Mouse (Mus musculus): ENCODE results near the gene Pla2g4d.

Gene Pla2g4d

DNA sequence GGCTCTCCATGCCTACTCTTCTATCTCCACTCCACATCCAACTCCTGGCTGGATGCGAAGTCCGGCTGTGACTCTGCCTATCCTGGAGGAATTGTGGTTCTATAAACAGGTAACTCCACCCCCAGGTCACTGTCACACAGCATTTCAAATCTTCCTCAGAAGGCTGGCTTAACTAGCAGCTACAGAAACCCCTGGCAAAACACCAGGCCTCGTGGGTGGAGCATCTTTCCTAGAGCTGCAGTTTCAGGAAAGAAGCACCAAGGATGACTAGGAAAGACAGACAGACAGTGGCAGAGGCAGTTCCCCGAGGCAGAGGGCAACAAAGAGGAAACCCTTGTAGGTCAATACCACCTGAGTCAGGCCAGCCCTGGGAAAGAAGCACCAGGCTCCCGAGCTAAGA, at the start of gene Pla2g4d:
Pla2g4d (minus strand) TSS at position 203 of the 400 bp plus-strand sequence.
- in situ Hi-C loops (cut with MboI; ENCODE audit: low pct_unique_long_range_greater_than_20kb in 1 of 2, low sequenced_read_pairs in 2 of 2, unreplicated experiment in 1 of 2): no loop called here

DNA sequence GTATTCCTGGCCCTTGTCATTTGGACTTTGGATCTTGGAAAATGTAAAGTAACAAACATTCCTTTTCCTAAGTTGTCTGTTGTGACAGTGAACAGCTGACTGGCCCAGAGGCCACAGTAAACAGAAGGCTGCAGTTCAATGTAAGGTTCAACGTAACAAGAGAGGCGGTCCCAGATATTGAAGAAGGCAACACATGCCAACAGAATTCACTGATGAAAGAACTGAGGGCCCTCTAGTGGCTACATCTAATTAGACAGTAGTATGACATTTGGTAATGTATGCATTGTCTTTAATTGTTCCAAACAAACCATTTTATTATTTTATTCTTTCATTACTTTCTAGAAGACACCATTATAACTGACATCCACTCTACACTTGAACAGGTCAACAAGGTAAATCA, 48.9 kb upstream of the Pla2g4d start:
- in situ Hi-C loops (cut with MboI; ENCODE audit: low pct_unique_long_range_greater_than_20kb in 1 of 2, low sequenced_read_pairs in 2 of 2, unreplicated experiment in 1 of 2): no loop called here

DNA sequence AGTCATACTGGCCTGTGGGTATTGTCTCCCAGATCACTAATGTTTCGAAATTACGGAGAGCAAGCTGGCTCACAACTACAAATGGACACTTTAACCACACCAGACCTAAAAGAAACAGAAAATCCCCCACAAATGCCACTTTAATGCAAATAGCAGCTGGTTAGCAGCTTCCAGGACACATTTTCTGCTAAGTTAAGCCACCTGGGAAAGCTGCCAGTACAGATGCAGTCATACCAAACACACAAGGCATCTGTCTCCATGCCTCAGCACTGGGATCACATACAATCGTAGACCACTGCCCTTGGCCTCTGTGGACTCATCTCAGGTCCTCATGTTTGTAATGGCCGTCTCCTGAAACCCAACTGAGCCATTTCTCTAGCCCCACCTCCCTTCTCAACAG, 42.6 kb upstream of the Pla2g4d start:
- in situ Hi-C loops (cut with MboI; ENCODE audit: low pct_unique_long_range_greater_than_20kb in 1 of 2, low sequenced_read_pairs in 2 of 2, unreplicated experiment in 1 of 2): no loop called here

GRCm38 (mm10) chr2:120315077-120315476, 26.1 kb upstream of the Pla2g4d start:
- in situ Hi-C loops (cut with MboI; ENCODE audit: low pct_unique_long_range_greater_than_20kb in 1 of 2, low sequenced_read_pairs in 2 of 2, unreplicated experiment in 1 of 2): no loop called here

GRCm38 (mm10) chr2:120314487-120314886, 25.5 kb upstream of the Pla2g4d start:
- in situ Hi-C loops (cut with MboI; ENCODE audit: low pct_unique_long_range_greater_than_20kb in 1 of 2, low sequenced_read_pairs in 2 of 2, unreplicated experiment in 1 of 2): no loop called here

DNA sequence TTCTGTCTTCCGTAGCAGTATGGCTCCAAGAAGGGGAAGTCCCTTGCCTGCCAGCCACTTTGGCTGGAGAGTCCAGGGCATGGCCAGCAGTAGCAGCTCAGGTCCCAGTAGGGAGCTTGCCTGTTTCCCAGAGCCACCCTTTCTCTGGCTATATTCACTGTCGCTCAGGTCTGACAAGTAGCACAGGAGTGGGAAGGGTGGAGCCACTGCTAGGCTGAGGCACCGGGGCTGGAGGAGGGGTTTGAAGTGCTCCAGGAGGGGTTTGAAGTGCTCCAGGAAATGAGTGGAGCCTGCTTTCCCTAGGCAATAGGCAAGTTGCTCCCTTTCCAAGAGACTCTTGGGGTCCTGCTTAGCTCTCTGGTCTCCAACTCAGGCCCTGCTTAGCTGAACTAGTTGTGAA, 25.0 kb upstream of the Pla2g4d start, which contains the start of gene Pla2g4f:
Pla2g4f (minus strand) TSS at position 190 of the 400 bp plus-strand sequence.
- in situ Hi-C loops (cut with MboI; ENCODE audit: low pct_unique_long_range_greater_than_20kb in 1 of 2, low sequenced_read_pairs in 2 of 2, unreplicated experiment in 1 of 2): no loop called here

- in situ Hi-C loops (cut with MboI; ENCODE audit: low pct_unique_long_range_greater_than_20kb in 1 of 2, low sequenced_read_pairs in 2 of 2, unreplicated experiment in 1 of 2): no loop called here
Observed at GRCm38 (mm10) chr2:120312276-120312825, 23.4 kb upstream of the Pla2g4d start.

GRCm38 (mm10) chr2:120304113-120304512, 15.1 kb upstream of the Pla2g4d start:
- in situ Hi-C loops (cut with MboI; ENCODE audit: low pct_unique_long_range_greater_than_20kb in 1 of 2, low sequenced_read_pairs in 2 of 2, unreplicated experiment in 1 of 2): no loop called here

DNA sequence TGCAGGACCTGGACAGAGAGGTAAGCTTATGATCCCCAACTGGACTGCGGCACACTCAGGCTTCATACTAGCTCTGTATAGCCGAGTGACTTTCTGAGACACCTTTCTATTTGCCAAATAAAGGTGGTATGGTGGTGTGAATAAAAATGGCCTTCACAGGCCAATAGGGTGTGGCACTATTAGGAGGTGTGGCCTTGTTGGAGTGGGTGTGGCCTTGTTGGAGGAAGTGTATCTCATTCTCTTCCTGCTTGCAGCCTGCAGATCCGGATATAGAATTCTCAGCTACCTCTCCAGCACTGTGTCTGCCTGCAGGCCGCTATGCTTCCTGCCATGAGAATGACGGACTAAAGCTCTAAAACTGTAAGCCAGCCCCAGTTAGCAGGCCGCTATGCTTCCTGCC, 12.1 kb upstream of the Pla2g4d start:
- in situ Hi-C loops (cut with MboI; ENCODE audit: low pct_unique_long_range_greater_than_20kb in 1 of 2, low sequenced_read_pairs in 2 of 2, unreplicated experiment in 1 of 2): no loop called here

- in situ Hi-C loops (cut with MboI; ENCODE audit: low pct_unique_long_range_greater_than_20kb in 1 of 2, low sequenced_read_pairs in 2 of 2, unreplicated experiment in 1 of 2): no loop called here
Observed at GRCm38 (mm10) chr2:120299866-120300265, 10.9 kb upstream of the Pla2g4d start.

DNA sequence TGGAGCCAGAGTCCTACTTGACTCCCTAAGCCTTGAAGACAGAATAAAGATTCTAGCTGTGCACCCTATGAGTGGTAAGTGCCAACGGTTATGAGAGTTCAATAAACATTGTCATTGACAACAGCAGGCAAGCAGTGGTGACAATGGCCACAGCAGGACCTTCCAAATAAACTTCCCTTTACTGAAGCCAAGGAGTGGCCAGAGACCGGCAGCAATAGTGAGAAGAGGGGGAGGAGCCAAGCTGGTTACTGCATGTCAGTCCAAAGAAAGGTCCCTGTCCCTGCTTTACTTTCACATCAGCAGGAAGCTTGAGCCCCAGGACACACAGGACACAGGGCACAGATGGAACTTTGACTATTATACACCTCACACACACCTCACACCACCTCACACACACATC, 7.2 kb upstream of the Pla2g4d start:
- in situ Hi-C loops (cut with MboI; ENCODE audit: low pct_unique_long_range_greater_than_20kb in 1 of 2, low sequenced_read_pairs in 2 of 2, unreplicated experiment in 1 of 2): no loop called here

GRCm38 (mm10) chr2:120291471-120292078, 2.6 kb upstream of the Pla2g4d start:
- in situ Hi-C loops (cut with MboI; ENCODE audit: low pct_unique_long_range_greater_than_20kb in 1 of 2, low sequenced_read_pairs in 2 of 2, unreplicated experiment in 1 of 2): no loop called here

GRCm38 (mm10) chr2:120288401-120288800, 596 bp downstream of the Pla2g4d start:
- in situ Hi-C loops (cut with MboI; ENCODE audit: low pct_unique_long_range_greater_than_20kb in 1 of 2, low sequenced_read_pairs in 2 of 2, unreplicated experiment in 1 of 2): no loop called here

DNA sequence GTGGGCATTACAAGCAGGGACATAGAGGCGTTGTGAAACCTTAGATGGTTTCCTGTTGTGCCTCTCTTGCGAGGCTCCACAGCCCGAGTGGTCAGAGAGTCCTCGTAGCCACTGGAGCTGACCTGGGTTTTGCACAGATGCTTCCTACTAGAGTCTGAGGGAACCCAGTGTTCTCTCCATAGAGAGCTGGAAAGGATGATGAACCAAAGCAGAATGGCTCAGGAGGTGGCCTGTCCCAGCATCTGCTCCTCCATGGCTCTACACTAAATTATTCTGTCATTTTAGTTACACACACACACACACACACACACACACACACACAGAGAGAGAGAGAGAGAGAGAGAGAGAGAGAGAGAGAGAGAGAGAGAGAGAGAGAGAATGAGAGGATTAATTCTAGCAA, 3.4 kb downstream of the Pla2g4d start:
- in situ Hi-C loops (cut with MboI; ENCODE audit: low pct_unique_long_range_greater_than_20kb in 1 of 2, low sequenced_read_pairs in 2 of 2, unreplicated experiment in 1 of 2): no loop called here

- in situ Hi-C loops (cut with MboI; ENCODE audit: low pct_unique_long_range_greater_than_20kb in 1 of 2, low sequenced_read_pairs in 2 of 2, unreplicated experiment in 1 of 2): no loop called here
Observed at GRCm38 (mm10) chr2:120284705-120285104, 4.3 kb downstream of the Pla2g4d start.

- in situ Hi-C loops (cut with MboI; ENCODE audit: low pct_unique_long_range_greater_than_20kb in 1 of 2, low sequenced_read_pairs in 2 of 2, unreplicated experiment in 1 of 2): no loop called here
Observed at GRCm38 (mm10) chr2:120284094-120284493, 4.9 kb downstream of the Pla2g4d start.

- in situ Hi-C loops (cut with MboI; ENCODE audit: low pct_unique_long_range_greater_than_20kb in 1 of 2, low sequenced_read_pairs in 2 of 2, unreplicated experiment in 1 of 2): no loop called here
Observed at GRCm38 (mm10) chr2:120283550-120283949, 5.4 kb downstream of the Pla2g4d start.

DNA sequence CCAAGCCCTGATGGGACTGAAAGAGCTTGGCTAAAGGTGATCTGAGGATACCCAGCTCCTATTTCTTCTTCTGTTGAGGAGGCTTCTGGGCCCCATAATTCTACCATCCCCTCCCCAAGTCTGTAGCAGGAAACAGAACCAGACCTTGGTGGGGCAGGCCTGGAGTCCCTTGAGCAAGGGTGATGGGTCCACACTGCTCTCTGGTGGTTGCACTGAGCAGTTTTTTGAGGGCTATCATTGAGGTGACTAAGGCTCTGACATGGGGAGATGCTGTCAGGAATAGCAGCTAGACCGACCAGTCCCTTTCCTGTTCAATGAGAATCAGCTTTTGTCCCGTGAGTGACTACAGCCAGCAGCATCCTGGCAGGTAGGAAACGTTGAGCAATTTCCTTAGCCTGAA, 7.8 kb downstream of the Pla2g4d start:
- in situ Hi-C loops (cut with MboI; ENCODE audit: low pct_unique_long_range_greater_than_20kb in 1 of 2, low sequenced_read_pairs in 2 of 2, unreplicated experiment in 1 of 2): no loop called here

DNA sequence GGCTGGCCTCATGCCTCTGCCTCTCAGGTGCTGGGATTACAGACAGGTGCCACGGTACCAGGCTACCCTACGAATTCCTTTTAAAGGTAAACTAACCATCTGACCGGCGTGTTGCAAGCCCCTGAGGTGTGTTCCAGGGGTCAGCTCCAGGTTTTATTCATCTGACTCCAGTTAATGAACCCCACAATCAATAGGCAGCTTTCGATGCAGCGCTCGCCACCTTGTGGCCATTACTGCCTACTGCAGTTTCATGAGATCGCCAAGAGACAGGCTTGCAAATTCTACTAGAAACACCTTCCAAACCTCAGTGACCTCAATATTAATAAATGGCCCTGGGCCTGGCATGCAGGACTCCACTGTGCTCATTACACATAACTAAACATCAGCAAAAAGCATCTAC, 9.0 kb downstream of the Pla2g4d start:
- in situ Hi-C loops (cut with MboI; ENCODE audit: low pct_unique_long_range_greater_than_20kb in 1 of 2, low sequenced_read_pairs in 2 of 2, unreplicated experiment in 1 of 2): no loop called here

DNA sequence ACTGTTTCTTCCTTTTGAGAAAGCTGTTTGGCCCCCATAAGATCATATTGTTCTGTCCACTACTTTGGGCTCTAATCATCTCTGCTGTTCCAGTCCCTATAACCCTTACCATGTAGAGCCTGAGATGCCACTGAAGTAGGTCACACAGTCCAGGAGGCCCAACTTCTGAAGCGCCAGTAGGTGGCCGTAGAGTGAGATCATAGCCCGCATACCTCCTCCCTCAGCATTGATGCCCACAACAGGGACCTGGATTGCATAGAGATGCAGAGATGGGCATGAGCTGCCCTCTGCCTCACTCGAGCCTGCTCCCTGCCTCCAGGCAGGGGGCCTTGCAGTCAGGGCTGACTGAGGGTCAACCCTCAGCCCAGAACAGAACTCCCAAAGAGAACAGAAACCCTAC, 12.0 kb downstream of the Pla2g4d start:
- in situ Hi-C loops (cut with MboI; ENCODE audit: low pct_unique_long_range_greater_than_20kb in 1 of 2, low sequenced_read_pairs in 2 of 2, unreplicated experiment in 1 of 2): no loop called here

Measured in mouse embryonic stem cell (cell line).